Mouse (Mus musculus) kidney, postnatal 4 days (tissue): ENCODE data around the gene Actl6b.

Experiments
- DNase-seq, 2 experiments: peaks; one replicate each; pipeline ENCODE4 v3.0.0; 2021; ENCODE audit warnings: mixed read lengths in 2 of 2

The Actl6b gene

DNA sequence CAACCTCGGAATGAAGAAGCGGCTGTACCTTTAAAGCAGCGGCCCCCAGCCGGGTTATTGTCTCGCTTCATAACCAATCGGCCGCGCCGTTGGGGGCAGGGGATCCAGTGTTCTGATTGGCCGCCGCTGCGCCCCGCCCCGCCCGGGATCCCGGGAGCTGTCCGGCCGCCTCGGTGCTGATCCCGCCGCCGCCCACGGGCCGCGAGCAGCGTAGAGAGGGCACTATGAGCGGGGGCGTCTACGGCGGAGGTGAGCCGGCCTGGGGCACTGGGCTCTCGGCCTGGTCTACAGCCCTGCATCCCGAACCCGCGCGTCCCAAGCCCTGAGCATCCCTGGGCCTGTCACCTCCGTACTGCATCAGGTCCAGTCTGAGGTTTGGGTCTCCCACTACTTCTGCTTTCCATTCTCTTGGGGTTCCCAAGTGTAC, at the start of gene Actl6b:
Gene Actl6b, plus strand, starts transcription at position 107 of the 427 bp plus-strand sequence.
- peak; percentile 89 to 90 for DNase-seq

DNA sequence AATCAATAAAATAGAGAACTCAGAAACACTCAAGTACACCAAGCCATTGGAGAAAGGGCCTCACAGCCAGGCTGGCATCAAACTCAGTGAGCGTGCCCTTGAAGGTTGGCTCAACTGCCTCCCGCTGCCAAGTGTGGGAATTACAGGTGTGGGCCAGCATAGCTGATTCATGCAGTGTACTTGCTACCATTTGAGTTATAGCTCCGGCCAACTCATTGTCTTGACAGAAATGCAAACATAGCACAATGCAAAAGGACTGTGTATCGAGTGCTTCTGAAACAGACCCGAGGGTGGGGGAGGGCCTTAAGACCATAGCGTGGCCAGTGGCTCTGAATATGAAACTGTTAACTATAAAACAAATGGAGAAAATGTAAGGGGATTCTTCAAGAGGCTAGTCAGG, 49.3 kb upstream of the Actl6b start:
- peak; percentile 46 to 54 for DNase-seq

DNA sequence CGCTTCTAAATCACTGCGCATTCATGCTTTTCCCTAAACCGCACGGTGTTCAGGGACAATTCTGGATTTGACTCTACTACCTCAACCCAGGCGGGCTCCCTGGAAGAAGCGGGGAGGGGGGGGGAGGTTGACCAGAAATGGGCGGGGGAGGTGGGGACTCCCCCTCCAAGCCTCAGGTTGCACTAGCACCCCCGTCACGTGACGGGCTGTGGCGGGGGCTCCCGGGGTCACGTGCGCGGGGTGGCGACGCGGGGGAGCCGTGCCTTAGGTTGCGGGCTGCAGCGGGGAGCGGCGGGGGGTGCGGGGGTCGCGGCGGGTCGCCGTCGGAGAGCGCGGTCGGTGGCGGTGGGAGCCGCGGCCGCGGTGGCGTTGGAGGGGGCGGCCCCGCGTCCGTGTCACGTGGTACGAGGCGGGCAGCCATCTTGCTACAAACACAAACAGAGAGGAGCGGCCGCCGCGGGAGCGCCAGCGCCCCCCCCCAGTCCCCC, 43.3 kb upstream of the Actl6b start:
- DNase-seq, result peak; percentile 86 to 93

DNA sequence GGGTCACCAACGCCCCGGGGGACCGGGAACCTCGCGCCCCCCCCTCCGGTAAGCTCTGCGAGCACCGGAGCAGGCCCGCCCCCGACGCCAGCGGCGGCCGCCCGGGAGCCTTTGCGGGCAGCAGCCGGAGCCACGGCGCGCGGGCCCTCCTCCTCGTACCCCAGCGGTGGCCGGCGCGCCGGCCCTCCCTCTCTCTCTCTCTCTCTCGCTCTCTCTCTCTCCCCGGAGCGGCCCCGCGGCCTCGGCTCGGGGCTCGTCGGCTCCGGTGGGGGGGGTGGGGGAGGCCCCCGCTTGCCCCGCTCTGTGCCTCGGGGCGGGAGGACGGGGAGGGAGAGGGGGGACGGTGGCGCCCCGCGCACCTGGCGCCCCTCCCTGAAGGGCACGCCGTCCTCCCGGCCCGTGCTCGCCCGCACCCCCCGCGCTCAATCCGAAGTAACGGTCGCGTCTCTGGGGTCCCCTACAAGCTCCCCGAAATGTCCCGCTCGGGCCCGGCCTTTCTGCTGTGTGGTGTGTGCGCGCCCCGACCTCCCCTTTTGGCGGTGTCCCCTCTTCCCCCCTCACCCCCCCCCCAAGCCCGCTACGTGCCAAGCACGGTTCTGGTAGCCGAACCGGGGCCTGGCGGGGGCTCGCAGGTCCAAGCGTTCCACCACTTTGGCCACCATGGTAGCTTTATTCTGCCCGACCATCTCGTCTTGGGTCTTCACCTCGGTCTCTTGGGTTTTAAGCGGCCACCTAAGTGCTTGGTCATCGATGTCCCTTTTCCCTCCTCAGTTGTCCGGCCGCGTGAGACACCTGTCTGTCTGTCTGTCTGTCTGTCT, 42.5 kb upstream of the Actl6b start:
- DNase-seq, result no peak

DNA sequence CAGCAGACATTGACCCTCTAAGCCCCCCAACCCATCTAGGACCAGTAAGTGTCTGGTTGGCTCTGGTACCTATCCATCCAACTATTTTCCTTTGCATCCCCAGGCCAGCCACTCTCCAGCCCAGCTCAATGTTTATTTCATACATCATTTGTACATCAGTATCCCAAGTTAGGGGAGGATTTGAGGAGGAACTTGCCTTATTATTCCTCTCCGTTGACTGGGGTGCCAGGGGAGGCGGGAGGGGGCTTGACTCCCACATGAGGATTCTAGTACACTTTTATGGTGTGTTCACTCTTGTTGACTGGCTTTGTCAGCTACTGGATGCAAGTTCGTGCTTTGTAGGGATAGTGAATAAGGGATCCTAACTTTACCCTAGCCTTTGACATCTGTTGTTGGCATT, 41.6 kb upstream of the Actl6b start:
- no peak for DNase-seq

DNA sequence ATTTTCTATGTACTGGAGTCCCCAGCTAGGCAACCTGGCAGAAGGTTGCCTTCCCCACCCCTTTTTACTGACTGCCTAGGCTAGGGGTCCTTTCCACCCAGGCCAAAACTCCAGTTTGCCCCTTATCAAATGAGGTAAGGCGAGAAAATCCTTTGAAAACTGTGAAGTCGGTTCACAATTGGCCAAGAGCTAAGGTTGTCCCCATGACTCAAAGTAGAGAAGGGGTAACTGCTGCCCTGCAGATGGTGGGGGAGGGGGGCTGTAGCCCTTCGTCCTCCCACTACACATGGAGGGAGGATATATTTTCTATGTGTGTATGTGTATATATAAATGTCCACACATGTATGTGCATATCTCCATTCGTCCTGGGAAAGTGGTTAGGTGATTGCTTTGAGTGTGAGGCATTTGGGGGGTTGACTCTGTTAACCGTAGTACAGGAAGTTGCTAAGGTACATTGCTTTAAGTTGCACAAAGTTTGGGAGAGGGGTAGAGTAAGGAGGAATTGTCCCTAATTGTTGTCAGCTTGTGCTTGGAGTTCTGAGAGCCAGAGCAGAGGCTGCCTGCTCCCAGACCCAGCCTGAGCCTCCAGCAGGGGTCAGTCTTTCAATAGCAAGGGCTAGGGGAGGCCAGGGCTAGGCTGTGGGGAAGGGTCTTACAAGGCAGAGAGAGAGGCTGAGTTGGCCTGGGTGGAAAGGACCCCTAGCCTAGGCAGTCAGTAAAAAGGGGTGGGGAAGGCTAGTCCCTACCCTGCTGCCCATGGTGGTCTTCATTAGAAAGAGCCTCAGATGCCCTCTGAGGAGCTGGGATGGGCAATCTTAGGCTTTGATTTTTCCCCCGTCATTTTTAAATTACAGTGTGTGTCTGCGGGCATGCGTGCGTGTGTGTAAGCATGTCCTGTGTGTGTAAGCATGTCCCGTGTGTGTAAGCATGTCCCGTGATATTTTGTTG, 40.2 kb upstream of the Actl6b start:
- DNase-seq, result peak; percentile 68 to 69

DNA sequence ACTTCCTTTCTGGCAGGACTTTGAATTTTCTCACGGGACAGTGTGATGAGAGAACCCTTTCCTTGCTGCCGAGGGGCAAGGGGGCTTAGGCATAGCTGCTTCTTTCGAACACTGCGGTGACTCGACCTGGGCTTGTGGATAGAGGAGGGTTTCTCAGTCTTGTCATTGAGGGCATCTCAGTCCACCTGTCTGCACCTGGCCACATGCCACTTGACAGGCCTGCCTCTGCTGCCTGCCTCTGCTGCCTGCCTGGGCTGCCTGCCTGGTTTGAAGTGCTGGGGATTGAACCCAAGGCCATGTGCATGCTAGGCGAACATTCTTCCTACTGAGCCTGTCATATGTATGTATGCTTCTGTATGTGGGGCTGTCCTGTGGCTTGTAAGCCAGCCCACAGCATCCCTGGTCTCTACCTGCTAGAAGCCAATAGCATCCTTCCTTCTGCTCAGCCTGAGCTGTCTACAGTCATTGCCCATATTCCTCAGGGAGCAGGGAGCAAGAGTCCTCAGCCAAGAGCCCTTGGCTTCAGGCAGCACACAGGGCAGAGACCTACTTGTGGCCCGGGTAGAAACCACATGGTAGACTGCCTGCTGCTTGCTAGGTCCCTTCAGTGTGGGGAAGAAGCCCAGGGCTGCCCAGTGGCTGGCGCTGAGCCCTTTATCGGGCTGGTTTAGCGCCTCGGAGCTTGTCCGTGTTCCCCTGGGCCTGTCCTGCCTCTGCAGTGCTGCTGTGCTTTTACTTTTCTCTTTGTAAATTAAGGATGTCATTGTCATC, 39.2 kb upstream of the Actl6b start:
- DNase-seq, result no peak

DNA sequence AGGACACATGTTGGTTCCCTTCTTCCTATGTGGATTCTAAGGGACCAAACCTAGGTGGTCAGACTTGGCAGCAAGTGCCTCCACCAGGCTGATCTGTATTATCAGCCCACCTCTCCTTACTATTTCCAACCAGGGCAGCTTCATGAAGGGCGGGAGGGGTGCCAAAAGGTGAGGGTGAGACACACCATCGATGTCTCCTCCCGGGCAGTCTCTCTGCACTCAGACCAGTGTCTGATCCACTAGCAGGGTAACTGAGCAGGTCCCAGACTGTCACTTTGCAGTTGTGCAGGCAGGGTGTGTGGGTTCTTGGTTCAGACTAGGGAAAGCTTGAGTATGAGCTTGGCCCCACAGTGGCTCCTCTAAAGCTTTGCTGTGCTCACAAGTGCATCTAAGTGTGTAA, 38.5 kb upstream of the Actl6b start:
- DNase-seq, result no peak

DNA sequence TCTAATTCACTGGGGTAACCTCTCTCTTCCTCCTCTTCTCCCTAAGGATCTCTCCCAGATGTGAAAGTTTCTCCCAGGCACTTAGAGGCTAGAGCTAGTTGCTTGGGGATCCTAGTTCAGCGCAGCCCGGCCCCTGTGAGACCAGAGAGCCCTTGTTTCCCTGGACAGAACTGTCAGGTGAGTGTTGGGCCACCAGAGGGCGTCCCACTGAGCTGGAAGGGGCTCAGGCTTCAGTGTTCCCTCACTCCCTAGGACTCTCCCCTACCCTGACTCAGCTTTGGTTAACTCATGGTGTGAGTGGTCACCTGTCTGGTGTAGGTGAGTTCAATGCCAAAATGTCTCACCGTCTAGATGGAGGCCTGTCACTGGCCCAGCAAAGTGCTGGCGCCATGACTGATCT, 34.9 kb upstream of the Actl6b start, which contains the start of gene Gigyf1:
Gene Gigyf1, plus strand, starts transcription at position 113 of the 400 bp plus-strand sequence.
- peak; percentile 64 to 74 for DNase-seq

DNA sequence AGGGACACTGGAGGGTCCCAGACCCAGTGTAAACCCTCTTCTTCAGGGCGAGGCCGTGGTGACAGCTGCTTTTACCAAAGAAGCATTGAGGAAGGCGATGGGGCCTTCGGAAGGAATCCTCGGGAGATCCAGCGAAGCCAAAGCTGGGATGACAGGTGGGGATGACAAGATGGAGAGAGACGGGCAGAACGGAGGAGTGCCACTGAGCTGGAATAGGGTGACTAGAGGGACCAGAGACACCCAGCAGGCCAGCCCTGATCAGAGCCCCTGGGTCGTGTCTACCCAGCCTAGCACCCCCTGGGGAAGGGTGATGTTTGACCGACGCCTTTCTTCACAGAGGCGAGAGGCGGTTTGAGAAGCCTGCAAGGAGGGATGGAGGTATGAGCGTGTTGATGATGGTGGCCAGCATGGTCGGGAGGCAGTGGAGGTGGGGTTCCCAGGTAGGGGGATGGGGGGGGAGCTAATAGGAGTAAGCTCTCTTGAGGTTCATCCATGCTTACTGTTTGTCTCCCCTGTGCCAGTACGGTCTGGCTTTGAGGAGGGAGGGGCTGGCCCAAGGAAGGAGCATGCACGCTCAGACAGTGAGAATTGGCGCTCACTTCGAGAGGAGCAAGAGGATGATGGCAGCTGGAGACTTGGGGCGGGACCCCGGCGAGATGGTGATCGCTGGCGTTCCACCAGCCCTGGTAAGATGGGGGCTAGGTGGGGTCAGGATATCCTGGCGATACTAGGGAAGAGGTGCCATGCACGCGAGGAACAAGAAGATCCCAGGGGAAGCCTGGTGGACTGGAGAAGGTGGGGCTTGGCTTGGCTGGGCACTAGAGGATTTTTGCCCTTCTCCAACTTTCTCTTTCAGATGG, 33.4 kb upstream of the Actl6b start:
- peak in 1 of 2 experiments; percentile 7 for DNase-seq

DNA sequence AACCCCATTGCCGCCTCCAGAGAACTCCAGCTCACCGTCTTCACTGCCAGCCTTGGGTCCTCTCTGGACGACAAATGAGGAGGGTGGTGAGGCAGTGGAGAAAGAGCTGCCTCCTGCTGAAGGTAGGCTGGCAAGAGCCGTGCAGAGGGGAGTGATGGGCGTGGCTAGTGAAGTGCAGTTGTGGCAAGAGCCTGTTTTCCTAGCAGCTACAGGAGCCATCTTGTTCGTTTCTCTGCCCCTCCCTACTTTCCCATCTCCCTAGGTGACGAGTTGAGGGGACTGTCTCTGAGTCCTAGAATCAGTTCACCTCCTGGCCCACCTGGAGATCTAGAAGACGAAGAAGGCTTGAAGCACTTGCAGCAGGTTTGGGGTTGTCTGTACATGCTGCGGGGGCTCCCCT, 31.5 kb upstream of the Actl6b start:
- DNase-seq, result no peak

DNA sequence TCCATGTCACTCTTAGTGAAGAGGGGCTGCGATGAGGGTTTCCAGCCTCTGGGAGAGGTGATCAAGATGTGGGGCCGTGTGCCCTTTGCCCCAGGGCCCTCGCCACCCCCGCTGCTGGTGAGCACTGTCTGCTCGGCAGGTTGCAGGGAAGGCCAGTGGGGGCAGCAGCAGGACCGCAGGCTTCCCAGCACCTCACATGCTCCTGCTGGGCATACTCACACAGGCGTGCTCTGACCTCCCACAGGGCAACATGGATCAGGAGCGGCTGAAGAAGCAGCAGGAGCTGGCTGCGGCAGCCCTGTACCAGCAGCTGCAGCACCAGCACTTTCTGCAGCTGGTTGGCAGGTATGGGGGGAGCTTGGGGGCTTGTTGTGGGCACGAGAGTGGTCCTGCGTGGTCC, 30.6 kb upstream of the Actl6b start:
- DNase-seq, result no peak

DNA sequence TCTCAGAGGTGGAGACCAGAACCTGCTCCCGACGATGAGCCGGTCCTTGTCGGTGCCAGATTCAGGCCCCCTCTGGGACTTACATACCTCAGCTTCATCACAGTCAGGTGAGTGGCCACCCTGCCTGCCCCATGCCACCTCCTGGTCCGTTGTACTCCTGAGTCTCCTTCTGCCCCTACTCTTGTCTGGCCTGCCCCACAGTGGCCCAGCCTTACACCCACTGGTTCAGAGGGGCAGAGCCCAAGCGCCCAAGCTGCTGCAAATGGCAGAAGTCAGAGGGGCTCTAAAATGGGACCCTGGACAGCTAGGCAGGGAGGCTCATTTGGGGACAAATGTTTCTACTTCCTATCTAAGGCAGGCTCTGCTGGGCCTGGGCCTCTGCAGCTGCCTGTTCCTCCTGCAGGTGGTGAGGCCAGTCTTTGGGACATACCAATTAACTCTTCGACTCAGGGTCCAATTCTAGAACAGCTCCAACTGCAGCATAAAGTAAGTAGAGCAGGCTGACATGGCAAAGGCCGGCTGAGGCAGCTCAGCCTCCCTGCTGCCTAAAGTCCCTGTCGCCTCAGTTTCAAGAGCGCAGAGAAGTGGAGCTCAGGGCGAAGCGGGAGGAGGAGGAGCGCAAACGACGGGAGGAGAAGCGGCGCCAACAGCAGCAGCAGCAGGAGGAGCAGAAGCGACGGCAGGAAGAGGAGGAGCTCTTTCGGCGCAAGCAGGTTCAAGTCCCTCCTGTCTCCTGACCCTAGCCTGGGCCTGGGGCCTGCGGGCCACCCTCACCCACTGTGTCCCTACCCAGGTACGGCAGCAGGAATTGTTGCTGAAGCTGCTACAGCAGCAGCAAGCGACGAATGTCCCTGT, 29.7 kb upstream of the Actl6b start:
- no peak for DNase-seq

DNA sequence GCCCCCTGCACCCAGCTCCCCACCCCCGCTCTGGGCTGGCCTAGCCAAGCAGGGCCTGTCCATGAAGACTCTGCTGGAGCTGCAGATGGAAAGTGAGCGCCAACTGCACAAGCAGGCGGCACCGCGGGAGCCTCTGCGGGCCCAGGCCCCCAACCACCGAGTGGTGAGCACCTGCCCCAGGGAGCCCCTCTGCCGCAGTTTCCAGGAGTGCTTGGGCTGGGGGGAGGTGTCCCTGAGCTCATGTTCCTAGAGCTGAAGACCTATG, 29.1 kb upstream of the Actl6b start:
- DNase-seq, result no peak

DNA sequence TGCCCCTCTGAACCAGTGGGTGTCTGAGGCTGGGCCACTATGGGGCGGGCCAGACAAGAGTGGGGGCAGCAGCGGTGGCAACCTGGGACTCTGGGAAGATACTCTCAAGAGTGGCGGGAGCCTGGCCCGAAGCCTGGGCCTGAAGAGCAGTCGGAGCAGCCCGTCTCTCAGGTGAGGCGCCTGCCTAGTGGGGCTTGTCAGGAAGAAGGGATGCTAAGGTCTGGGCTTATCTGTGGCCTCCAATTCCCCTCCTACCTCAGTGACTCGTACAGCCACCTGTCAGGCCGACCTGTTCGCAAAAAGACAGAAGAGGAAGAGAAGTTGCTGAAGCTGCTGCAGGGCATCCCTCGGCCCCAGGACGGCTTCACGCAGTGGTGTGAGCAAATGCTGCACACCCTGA, 28.6 kb upstream of the Actl6b start:
- DNase-seq, result no peak

DNA sequence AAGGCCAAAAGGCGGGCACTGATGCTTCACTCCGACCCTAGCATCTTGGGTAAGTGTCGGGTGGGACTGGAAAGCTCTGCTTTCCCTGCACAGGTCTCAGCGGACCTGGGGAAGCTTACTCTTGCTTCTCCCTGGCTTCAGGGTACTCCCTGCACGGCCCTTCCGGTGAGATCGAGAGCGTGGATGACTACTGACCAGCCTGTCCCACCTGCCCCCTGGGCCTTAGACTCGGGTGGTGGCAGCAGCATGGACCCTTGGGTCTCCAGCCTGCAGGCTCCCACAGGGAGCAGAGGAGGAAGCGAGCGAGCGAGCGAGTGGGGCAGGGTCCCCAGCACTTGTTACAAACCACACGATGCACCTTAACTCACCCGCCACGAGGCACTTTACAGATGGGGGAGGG, 27.8 kb upstream of the Actl6b start:
- DNase-seq, result no peak

DNA sequence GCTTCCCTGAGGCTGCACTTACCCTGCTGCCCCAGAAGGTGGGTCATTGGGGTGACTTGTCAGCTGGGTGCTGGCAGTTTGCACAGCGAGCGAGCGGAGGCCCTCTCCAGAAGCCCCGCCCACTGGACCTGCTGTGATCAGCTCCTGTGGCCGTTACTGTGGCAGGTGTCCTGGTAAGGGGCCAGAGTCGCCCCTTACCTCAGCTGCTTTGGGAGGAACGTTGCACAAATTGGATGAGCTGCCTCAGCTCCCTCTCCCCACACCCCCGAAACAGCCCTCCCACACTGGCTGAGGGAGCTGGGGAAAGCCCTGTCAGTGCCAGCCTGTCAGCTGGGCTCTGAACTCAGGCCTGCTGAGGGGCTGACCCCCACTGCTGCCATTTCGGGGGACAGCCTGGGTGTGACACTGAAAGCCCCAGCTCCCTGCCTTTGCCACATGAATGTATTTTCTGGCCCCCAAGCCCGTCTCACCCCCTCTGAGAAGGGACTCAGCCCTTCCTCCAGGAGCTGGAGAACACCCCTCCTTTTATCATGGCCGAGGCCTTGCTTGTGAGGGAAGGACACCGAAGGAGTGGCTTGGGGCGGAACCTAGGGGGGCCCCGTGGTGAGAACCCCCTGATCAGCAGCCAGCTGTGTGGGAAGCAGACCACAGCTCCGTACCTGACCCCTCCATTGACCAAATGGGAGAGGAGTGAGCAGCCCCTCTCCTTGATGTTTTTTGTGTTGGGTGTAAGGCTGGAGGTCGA, 27.0 kb upstream of the Actl6b start:
- DNase-seq, result peak; percentile 66 to 77

DNA sequence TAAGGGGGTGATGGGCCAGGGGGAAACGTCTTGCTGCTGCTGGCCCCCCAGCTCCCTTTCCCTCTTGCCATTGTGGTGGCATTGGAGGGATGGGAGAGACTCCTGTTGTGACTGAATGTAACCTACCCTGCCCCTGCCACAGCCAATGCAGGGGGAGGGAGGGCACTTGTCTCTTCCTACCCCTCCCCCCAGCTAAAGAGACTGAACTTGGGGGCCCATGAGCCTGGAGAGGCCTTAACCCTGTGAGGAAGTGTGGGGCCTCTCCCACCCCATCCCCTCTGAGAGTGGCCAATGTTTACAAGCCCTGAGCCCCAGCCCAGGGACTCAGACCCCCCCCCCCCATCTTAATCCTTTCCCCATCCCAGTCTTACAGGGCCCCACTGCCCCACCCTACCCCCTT, 25.9 kb upstream of the Actl6b start:
- peak in 1 of 2 experiments; percentile 7 for DNase-seq

DNA sequence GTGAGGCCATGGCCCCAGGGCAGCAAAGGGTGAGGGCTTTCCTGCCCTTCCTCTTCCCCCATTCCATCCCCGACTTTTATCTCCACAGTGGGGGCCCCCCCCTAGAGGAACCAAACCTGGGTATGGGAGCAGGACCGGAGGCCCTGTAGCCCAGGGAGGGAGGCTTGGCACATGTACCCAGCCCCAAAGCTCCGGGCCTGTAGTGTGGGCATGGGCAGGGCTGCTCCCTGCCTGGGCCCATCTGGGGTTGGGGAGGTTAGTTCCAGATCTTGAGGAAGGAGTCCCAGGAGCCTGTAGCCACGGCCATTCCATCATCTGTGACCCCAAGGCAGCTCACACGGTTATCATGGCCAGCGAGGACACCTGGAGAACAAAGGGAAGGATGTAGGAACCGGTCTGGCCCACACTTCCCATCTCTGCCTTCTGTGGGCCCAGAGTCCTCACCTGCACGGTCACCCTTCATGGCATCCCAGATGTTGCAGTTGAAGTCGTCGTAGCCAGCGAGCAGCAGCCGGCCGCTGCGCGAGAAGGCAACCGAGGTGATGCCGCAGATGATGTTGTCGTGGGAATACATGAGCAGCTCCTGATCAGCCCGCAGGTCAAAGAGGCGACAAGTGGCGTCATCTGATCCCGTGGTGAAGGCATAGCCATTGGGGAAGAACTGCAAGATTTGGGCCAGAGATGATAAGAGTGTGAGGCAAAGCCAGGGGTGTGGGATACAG, 24.9 kb upstream of the Actl6b start:
- DNase-seq, result peak in 1 of 2 experiments; percentile 11
